Mouse (Mus musculus): ENCODE results near the gene Serp1.
A peak's percentile ranks its signal among the peaks of the same experiment; 100 is the strongest.

The Serp1 gene

DNA sequence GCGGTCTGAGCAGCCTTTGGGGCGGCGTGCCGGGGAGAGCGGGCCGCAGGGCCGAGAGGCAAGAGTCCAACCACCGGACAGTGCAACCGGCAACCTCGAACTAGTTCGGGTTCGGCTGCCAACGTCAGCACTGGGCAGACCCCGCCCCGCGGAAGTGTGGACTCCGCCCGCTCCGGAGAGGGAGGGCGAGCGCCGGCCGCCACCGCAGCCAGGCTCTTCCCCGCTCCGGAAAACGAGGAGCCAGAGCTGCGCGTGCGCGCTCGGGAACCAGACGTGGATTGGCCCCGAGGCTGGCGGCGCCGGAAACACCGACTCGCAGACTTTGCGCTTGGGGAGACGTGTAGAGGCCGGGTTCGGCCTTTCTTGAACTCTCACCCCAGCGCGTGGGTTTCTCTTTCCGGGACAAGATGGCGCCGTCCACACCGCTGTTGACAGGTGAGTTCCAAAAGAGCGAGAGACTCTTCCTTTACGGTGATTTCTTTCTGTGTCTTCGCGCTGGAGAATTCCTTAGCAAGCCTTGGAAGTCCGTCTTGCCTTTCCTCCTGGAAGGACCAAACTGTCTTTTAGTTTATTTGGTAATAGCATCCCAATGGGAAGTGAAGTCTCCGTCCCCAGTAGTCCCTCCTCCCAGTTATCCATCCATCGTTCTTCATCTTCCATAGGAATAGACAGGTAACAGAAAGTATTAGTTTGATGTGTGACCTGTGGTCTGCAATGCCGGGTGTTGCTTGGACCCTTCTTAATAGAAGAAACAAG lies at the start of gene Serp1, which contains the start of gene Eif2a:
Serp1 (minus strand) TSS at position 241 of the 756 bp plus-strand sequence.
Eif2a (plus strand) TSS at position 170 of the 756 bp plus-strand sequence.
- DNase-seq (ENCODE audit: low spot score in 2 of 2): peak; percentile 99

DNA sequence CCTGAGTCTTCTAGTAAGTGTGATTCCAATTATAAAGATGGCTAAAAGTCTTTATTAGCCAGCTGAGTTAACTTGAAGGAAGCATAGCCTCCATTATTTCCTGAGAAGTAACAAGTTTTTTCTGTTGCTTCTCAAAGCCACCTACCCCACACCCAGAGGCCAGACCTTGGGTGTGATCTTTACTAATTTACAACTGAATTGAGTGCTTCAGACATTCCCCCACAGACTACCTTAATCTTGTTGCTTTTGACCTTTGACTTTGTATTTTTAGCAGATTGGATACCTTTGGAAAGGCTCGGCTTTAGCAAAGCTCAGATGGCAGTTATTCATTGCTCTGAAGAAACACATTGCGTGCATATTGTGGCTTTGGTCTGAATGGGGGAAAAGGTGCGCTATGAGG lies 45.1 kb upstream of the Serp1 start:
- DNase-seq (ENCODE audit: low spot score in 2 of 2): no peak

DNA sequence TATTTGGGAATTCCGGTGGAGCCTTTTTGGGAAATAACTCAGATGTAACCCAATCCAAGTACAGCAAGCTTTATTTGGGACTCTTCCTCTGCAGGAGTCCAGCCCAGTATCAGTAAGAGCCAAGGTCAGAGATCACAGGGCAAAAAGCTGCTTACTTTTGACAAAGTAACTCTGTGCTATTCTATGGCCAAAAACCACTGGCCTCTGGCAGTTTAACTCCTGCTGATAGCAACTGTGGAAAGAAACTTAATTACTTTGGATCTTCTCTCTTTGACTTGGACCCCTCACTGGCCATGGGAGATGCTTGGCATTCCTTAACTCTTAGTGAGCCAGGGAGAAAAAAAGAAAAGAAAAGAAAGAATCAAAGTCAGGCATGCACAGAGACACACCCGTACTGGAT lies 35.7 kb upstream of the Serp1 start:
- DNase-seq (ENCODE audit: low spot score in 2 of 2): no peak

DNA sequence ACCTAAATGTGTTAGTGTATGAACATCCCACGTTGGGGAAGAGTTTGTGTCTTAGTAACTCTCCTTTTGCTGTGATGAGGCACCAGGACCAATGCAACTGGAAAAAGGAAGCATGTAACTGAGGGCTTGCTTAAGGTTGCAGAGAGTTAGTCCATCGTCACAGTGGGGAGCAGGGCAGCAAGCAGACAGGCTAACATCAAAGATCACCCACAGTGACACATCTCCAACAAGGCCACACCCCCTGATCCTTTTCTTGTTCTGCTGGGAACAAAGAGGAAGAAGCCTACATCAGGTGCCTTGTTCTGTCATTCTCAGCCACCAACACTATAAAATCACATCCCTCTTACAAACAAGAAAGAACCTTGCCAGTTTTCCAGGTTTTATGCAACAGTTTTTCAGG lies 34.2 kb upstream of the Serp1 start:
- no peak for DNase-seq (ENCODE audit: low spot score in 2 of 2)

DNA sequence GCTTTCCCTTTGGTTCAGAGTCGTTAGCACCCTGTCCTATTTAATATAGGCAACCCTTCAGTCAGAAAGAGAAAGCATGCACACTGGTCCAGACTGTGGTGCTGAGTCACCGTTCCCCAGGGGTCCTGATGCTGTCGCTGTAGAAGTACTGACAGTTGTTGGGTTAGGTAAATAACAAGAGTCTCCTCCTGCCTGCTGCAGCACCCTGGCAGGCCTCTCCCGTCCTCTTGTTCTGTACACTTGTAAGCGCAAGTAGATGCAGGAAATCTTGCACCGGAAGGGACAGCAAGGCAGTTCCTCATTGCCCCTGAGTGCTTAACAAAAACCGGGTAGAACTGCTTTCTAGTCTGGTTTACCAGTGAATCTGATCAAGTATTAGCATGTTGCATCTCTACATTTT lies 31.0 kb upstream of the Serp1 start:
- DNase-seq (ENCODE audit: low spot score in 2 of 2): no peak

DNA sequence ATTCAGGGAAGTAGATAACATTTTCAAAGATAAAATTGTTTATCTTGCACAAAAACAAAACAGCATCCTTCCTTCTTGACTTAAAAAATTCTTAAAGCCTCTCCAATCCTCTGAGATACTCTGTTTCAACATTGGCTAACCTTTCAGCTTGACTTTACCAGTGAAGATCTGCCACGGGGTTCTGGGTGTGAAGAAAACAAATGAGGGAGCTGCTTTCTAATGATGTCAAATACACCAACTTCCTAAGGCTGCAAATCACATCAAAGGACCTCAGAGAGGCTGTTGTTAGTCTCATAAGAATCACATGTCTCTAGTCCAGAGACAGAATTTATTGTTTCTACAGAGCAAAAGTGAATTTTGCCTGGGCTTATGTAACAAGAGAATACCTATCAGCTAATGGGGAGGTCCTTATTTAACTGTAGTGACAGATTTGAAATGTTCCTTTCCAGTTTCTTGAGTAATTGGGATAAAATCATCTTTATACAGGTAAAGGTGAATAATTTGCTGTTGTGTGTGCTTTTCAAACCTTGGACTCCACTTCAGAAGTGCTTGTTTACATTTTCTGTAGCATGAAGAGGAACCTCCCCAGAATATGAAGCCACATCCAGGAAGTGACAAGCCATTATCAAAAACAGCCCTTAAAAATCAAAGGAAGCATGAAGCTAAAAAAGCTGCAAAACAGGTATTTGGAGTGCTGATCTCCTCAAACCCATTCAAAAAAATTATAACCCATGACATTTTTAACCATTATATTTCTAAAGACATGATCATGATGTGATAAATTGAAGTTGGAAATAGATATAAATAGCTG lies 26.5 kb upstream of the Serp1 start:
- no peak for DNase-seq (ENCODE audit: low spot score in 2 of 2)

DNA sequence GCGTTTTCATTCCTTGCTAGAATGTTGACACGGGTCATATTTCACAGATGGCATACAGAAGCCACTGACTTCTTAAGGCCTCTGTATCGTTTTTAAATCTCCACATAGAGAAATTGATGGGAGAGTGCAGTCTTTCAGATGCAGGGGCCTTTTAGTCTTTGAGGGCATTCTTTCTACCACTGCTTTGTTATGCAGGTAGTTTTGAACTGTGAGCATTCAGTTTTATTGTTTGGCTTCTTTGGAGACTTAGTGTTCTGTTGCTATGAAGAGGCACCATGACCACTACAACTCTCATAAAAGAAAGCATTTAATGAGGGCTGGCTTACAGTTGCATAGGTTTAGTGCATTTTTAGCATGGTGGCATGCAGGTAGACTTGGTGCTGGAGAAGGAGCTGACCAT lies 10.9 kb upstream of the Serp1 start:
- no peak for DNase-seq (ENCODE audit: low spot score in 2 of 2)

DNA sequence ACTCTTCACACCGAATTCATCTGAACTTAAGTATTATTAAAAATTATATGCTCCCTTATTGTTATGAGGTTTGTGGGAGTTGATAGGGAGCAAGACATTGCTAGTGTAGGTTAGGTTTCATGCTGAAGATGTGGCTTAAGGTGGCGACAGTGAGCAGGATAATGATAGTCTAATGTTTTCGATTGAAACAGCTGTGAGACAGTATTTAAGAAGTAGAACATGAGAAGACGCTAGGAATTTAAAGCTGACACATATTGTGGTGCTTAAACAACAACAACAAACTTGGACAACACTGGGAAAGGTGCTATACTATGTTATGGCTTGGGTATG lies 681 bp upstream of the Serp1 start:
- DNase-seq (ENCODE audit: low spot score in 2 of 2): no peak

DNA sequence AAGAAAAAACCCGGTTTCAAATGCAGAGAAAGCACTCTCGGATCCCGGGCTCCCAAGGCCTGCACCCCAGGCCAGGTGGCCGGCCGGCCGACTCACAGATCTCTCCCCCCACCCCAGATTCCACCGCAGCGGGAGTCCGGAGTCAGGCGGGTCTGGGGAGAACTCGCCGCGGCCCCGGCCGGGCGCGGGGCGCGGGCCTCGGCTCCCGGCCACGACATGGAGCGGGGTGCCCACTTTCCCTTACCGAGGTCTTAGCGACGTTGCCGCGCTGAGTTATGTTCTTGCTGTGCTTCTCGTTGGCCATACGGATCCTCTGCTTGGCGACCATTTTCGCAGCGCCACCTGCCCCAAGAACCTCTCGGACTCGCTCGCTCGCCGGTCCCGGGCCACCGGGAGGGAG lies 526 bp downstream of the Serp1 start:
- no peak for DNase-seq (ENCODE audit: low spot score in 2 of 2)

DNA sequence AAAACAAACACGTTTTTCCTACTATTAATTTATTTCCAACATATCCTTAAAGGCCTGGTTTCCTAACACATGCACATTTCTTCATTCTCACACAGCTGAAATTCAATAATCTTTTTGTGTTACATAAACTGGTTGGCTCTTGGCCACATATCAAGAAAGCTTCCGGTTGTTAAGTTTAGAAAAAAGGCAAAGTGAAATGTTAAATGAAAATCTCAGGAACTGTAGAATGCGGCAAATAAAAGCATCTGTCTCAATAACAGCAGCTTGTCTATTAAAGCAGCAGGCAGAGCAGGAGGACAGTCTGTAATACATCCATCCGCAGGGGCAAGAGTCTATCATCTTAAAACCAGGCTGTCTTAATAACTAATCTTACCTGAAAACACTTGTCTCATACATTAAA lies 1.4 kb downstream of the Serp1 start:
- DNase-seq (ENCODE audit: low spot score in 2 of 2): no peak

DNA sequence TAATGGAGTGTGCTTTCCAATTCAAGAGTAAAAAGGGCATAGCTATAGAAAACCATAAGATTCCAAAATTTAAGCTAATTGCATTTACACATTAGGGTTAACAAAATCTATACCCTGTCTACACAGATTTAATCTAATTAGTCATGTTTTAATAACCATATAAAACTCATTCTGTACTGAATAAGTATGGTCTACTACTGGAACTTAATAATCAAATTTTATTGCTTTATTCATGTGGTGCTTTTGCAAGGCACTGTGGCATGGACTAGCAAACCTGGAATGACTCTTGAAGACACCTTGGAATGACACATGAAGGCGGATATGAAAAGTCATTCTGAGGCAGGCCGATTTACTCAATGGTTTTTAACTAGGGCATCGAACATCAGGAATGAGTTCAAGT lies 2.3 kb downstream of the Serp1 start:
- no peak for DNase-seq (ENCODE audit: low spot score in 2 of 2)

DNA sequence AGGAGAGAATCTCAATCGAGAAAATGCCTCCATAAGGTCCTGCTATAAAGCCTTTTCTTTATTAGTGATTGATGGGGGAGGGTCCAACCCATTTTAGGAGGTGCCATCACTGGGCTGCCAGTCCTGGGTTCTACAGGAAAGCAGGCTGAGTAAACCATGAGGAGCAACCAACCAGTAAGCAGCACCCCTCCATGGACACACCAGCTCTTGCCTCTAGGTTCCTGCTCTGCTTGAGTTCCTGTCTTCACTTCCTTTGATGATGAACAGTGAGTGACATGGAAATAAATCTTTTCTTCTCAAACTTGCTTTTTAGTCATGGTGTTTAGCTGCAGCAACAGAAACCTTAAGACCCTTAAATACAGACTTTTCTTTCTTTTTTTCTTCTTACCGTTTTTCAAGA lies 4.3 kb downstream of the Serp1 start:
- DNase-seq (ENCODE audit: low spot score in 2 of 2): no peak

DNA sequence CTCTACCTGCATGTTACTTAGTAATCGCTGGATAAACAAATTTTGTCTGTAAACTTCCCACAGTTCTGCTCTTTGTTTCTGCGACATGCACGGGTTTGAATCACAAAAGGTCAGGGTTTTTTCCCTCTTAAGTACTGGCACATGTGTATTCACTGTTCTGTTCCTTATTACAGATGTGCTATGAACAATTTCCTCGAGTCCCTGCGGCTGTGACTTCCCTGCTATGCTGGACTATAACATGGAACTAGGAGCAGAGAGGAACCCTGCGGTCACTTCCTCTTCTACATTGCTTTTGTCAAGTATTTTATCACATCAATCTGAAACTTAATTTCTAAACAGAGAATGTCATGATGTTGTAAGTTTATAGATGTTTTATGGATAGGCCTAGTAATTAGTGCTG lies 5.4 kb downstream of the Serp1 start:
- DNase-seq (ENCODE audit: low spot score in 2 of 2): no peak

DNA sequence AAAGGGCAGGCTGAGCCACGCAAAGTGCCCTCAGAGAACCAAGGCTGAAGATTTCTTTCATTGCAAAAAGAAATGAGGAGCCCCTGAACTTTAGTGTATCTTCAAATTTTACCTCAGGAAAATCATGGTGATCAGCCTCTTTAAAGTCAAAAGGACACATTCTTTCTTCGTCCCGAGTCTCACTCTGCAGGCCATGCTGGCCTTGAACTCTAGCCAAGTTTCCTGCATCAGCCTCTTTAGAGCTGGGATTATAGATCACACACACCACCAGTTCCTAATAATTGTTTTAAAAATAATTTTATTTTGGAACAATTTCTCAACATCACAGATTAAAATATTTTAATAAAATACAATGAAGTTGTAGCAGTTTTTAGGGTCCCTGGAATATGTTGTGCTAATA lies 6.2 kb downstream of the Serp1 start:
- no peak for DNase-seq (ENCODE audit: low spot score in 2 of 2)

DNA sequence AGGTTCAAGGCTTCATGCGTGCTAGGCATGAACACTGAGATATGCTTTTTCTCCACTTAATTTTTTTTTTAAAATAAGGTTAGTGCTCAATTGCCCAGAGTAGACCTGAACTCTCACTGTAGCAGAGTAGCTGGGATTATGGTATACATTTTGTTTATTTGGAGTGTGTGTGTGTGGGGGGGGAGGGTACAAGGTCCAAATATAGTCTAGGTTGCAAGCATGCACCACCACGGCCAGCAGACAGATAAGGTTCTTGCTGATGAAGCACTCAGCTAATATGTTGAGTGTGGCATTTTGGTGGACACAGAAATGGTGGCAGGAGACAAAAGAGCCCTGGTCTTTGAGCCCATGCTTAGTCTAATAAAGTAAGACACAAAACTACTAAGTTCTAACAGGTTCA lies 6.7 kb downstream of the Serp1 start:
- DNase-seq (ENCODE audit: low spot score in 2 of 2): no peak

DNA sequence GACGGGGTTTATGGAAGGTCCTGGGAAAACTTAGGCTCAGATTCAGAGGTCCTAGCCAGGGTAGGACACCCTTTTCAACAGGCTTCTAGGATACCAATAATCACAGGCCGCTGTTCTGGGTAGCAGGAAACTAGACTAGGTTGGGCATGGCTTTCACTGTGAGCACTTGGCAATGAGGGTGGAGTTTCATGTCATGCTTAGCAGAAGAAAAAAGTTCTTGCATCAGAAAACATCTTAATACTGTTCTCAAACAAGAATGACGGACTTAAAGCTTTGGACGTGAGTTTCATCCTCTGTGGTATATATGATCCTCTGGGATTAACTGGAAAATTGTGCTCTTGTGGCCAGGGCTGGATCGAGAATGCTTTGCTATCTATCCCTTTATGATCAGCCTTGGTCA lies 7.9 kb downstream of the Serp1 start:
- DNase-seq (ENCODE audit: low spot score in 2 of 2): no peak

DNA sequence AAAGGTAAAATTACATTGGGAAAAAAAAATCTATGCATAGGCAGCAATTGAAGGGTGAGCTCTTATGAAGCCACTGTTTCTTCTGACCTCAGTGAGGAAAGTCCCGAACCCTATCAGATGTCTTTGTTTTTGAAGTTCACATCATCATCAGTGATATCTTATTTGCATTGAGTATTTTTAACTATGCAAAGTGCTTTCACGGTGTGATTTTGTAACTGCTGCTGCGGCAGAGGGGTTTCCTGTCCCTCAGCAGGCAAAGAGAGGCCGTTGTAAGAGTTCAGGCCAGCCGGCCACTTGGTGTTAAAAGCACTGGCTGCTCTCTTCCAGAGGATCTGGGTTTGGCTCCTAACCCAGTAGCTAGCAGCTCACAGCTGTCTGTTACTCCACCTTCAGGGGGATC lies 8.4 kb downstream of the Serp1 start:
- DNase-seq (ENCODE audit: low spot score in 2 of 2): no peak

DNA sequence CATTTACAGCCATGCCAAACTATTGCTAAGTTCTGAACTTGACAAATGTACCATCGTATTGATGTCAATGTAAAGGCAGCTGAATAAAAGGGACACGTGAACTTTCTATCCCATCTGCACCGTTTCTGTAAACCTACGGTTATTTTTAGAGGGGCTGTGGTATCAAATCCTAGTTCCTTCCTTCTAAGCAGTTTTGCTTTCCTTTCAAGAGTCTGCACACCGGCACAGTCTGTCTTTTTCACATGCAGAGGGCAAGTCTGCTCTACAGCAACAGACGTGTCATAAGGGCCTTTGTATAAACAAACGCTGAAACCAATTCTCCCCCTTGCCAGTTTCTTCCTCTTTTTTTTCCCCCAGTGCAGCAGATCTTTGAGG lies 9.1 kb downstream of the Serp1 start:
- no peak for DNase-seq (ENCODE audit: low spot score in 2 of 2)

DNA sequence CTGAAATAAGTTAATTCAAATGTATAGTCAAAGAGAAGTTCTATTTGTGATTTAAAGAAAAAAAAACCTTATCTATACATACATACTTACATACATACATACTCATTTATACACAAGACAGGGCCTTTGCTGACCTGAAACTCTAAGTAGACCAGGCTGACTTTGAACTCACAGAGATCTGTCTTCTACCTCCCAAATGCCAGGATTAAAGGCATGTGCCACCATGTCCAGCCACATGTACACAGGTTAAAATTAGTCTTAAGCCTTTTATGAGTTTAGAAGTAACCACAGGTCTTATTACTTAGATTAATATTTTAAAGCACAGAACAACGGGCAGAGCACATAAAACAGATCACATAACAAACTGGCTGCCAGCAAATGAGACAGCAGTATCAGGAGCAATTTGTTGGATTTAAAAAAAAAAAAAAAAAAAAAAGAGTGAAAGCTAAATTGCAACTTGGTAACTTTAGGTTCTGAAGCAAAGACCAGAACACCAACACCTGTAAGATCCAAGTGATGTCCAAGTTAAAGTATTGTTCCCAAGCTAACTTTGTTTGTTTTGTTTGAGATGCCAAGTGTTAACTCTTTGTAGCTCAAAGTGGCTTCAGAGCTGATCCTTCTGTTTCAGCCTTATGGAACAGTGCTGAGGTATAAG lies 9.6 kb downstream of the Serp1 start:
- DNase-seq (ENCODE audit: low spot score in 2 of 2): no peak

DNA sequence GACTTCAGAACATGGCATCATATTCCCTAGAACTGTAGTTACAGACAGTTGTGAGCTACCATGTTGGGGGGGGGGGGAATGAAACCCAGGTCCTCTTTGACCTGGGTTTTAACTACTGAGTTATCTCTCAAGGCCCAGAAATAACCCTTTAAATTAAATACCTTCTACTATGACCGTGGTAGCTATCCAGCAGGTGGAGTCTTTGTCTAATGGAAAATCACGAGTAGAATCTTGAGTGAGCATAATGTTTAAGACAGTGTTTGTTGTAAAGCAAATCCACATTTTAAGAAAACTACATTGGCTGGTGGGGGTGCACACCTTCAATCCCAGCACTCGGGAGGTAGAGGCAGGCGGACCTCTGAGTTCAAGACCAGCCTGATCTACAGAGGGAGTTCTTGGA lies 12.2 kb downstream of the Serp1 start:
- no peak for DNase-seq (ENCODE audit: low spot score in 2 of 2)

DNA sequence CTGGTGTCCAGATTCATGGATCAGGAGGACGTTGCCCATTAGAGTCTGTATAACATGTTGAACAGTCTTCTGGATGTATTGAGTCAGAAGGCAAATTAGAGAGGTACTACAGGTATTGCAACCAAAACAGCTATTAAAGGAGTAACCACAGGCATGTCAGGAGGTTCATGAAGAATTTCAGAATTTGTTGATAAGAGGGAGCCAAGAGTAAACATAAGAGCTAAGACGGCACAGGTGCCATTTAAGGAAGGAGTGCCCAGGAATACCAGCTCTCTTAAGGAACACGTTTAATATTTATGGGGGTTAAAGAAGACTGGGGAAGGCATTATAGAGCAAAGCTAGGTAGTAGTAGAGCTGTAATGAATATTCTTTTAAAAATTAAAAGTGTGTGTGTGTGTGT lies 13.0 kb downstream of the Serp1 start:
- DNase-seq (ENCODE audit: low spot score in 2 of 2): no peak

DNA sequence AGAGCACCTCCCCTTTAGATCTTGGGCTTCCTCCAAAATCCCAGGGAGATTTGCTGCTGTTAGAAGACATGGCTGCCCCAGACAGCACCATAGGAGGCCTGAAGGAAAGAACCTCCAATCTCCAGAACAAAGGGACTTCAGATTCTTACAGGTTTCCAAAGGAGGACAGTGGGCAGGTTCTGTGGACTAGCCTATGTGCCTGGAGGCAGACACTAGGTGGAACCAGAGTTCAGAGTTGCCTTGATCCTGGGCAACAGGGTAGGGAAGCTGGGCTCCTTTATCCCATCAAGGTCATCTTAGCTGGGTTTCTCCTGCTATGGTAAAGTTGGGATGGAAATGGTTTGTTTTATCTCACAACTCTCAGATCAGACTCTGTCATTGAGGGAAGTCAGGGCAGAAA lies 14.1 kb downstream of the Serp1 start:
- DNase-seq (ENCODE audit: low spot score in 2 of 2): no peak
